Mouse (Mus musculus) cerebellum, postnatal 10 days (tissue): ENCODE measurements around the gene Zbtb22.

ENCODE experiments used
- DNase-seq, 2 experiments: peaks; one replicate each; pipeline ENCODE4 v3.0.0; 2021; ENCODE audit warnings: mixed read lengths in 2 of 2

Gene Zbtb22

GRCm38 (mm10) chr17:33924577-33925283 is 9.0 kb downstream of the Zbtb22 start:
- peak; percentile 66 to 82 for DNase-seq

DNA sequence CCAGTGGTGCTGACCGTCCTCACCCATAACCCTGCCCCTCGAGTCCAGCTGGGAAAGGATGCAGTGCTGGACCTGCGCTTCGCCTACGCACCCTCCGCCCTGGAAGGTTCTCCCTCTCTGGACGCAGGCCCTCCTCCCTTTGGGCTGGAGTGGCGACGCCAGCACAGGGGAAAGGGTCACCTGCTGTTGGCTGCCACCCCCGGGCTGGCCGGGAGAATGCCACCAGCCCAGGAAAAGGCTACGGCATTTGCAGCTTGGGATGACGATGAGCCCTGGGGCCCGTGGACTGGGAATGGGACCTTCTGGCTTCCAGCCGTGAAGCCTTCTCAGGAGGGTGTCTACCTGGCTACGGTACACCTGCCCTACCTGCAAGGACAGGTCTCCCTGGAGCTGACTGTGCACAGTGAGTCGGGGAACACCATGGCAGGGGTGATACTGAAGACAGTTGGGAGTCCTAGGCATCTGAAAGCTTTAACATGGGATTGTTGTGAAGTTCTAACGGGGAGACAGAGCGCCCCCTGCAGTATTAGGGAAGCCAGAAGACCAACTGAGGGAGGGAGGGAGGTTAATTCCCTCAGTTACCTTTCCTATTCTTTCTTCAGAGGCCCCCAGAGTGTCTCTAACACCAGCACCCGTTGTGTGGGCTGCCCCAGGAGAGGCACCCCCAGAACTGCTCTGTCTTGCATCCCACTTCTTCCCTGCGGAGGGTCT is 9.9 kb downstream of the Zbtb22 start:
- DNase-seq: no peak

GRCm38 (mm10) chr17:33926207-33926932 is 10.7 kb downstream of the Zbtb22 start:
- peak; percentile 39 to 44 for DNase-seq

DNA sequence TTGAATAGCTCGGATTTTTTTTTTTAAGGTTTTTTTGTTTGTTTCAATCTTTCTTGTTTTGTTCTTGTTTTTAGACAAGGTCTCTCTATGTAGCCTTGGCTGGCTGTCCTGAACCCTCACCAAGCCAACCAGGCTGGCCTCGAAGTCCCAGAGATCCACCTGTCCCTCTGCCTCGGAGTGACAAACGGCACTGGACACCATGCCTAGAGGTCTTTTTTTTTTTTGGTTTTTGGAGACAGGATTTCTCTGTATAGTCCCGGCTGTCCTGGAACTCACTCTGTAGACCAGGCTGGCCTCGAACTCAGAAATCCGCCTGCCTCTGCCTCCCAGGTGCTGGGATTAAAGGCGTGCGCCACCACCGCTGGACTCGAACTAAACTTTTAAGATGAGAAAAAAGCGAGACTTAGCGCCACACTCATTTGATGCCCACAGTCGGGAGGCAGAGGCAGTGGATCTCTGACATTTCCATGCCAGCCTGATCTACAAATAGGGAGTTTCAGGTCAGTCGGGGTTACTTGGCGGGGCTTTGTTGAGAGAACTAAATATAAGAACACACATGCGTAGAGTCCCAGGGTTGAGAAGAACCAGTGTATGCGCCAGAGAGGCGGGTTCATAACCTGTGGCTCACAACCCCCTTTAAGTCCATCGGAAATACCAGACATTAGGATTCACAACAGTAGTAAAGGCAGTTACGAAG is 12.7 kb downstream of the Zbtb22 start:
- no peak for DNase-seq

DNA sequence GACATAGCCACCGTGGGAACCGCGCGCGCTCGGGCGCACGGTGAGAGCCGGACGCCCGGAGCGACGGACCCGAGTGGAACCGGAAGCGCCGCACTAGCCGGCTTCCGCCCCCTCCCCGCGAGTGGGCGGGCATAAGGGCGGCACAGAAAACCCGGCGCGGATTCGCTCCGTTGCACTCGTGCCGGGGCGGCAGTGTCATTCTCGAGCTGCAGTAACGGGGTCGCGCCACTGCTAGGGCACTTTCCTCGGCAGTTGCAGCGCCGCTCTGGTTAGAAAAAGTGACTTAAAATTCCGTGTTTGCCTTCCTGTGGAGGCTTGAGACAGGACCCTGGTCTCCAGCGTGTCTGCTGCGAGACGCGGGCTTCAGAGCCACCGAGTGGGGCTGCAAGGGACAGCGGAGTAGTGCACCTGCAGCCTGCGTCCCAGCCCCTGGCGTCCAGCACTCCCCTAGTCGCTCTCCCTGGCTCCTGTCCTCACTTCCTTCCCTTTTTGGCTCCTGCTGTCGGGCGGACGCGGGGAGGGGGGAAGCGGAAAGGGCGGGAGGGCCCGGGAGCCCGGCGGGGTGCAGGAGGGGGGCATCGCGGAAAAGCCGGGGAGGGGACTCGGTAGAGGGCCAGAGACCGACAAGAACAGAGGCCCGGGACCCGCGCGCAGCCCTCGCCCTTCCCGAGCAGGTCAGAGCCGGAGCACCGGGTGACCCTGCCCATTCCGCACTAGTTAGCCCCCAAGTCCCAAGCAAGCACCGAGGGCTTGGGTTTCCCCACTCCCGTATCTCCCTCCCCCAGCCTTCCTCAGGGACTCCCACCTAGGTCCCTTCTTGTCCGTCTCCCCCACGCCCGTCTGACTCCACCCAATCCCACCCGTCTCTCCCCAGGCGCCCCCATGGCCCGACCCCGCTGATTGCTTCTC is 13.9 kb downstream of the Zbtb22 start, which contains the start of gene Rgl2:
Gene Rgl2 (plus strand): TSS at position 173 of the 909 bp plus-strand sequence.
- DNase-seq: peak; percentile 98 to 99

DNA sequence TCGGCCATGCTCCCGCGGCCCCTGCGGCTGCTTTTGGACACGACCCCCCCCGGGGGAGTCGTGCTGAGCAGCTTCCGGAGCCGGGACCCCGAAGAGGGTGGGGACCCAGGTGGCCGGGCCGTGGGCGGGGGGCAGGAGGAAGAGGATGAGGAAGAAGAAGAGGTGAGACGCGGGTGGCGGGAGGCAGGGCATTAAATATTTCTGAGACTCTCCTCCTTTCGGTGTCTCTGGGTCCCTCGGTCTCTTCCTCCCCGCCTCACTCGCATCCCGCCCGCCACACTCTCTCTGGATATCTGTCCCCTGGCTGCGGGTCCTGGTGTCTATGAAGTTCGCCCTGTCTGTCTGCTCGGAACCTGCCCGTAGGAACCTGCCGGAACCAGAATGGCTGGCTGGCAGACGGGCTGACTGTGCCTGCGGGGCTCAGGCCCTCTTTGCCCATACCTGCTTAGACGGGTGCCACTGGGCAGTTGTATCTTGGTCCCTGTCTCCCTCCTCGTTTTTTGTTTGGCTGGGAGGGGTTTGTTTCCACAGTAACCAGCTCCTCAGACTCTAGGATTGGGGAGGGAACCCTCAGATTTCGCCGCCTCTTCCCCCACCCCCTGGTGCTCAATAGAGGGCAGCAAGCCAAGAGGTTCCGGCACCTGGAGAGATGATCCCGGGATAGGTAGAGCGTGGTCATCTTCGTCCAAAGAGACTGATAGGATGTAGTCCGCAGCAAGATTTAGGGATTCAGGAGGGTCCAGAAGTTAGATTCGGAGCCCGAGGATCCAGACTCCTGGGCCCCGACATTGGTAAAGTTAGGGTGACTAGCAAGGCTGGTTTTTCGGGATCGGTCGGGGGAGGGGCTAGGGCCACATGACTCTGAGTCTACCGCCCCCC is 14.8 kb downstream of the Zbtb22 start:
- peak; percentile 68 for DNase-seq

- DNase-seq: no peak
Measured at GRCm38 (mm10) chr17:33931159-33931866, 15.6 kb downstream of the Zbtb22 start.

- DNase-seq: peak in 1 of 2 experiments; percentile 10
Measured at GRCm38 (mm10) chr17:33931947-33932346, 16.2 kb downstream of the Zbtb22 start.

DNA sequence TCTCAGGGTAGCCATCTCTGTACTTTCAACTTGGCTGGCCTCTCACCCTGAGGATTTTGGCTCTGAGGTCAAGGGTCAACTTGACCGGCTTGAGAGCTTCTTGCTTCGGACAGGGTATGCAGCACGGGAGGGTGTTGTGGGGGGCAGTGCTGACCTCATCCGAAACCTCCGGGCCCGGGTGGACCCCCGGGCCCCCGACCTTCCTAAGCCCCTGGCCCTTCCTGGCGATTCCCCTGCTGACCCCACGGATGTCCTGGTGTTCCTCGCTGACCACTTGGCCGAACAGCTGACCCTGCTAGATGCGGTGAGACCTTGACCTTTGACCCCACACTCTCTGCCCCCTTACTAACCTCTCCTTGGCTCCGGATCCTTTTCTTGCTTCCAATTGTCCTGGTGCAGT is 16.7 kb downstream of the Zbtb22 start:
- DNase-seq: no peak

GRCm38 (mm10) chr17:33932970-33933369 is 17.3 kb downstream of the Zbtb22 start:
- DNase-seq: no peak

DNA sequence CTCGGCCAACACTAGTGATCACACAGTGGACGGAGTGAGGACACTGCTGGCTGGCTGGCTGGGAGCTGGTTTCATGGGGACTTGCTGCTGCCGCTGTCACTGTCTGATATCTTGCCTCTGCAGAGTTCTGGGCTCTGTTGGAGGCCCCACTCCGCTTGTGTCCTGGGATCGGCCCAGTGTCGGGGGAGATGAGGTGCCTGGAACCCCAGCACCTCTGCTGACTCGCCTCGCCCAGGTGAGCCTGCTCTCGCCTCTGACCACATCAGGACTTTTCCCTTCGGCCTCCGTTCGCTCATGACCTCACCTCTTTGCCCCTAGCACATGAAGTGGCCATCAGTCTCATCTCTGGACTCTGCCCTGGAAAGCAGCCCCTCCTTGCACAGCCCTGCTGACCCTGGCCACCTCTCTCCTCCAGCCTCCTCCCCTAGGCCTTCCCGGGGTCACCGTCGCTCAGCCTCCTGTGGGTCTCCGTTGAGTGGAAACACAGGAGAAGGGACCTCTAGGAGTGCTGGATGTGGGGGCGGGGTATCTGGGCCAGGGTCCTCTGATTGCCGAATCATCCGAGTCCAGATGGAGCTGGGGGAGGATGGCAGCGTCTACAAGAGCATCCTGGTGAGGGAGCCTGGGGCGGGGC is 19.8 kb downstream of the Zbtb22 start:
- no peak for DNase-seq

DNA sequence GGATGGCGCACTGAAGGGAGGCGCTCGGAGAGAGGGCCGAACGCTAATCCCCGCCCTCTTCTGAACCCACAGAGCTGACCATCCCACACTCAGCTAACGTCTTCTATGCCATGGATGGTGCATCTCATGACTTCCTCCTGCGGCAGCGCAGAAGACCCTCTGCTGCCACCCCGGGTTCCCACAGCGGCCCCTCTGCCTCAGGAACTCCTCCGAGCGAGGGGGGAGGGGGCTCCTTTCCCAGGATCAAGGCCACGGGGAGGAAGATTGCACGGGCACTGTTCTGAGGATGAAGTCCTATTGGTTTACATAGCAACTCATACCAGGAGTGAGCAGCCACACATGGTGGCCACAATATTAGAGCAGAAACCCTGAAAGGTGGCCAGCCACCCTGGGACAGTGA is 21.3 kb downstream of the Zbtb22 start:
- DNase-seq: peak in 1 of 2 experiments; percentile 19

- no peak for DNase-seq
Measured at GRCm38 (mm10) chr17:33938783-33939182, 23.1 kb downstream of the Zbtb22 start.

DNA sequence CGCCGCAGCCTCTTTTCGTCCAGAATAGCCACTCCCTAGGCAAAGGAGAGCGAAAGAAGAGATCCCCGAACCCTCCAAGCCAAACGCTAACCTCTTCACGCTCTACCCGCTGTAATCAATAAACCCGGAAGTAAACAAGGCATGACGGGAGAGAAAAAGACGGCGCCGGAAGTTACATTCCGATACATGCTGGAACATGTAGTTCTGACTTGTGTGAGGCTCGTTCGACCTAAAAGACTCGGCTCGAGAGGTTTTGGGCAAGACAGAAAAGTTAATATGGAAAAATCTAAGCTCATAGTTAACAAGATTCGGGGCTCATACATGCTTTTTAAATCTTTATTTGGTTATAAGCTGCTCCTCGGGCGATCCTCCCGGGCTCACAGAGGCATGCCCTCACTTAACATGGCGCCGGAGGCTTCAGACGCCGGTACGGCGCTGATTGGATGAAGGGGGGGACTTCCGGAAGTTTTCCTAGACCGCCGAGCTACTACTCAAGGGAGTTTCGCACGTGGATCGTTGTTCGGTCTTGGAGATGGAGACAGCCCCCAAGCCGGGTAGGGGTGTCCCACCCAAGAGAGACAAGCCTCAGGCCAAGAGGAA is 24.6 kb downstream of the Zbtb22 start, which contains the start of the genes Pfdn6 and Wdr46:
Gene Pfdn6 (minus strand): TSS at position 138 of the 600 bp plus-strand sequence.
Gene Wdr46 (plus strand): TSS at position 455 of the 600 bp plus-strand sequence.
- peak; percentile 91 to 93 for DNase-seq

GRCm38 (mm10) chr17:33940981-33941380 is 25.3 kb downstream of the Zbtb22 start:
- peak in 1 of 2 experiments; percentile 43 for DNase-seq

DNA sequence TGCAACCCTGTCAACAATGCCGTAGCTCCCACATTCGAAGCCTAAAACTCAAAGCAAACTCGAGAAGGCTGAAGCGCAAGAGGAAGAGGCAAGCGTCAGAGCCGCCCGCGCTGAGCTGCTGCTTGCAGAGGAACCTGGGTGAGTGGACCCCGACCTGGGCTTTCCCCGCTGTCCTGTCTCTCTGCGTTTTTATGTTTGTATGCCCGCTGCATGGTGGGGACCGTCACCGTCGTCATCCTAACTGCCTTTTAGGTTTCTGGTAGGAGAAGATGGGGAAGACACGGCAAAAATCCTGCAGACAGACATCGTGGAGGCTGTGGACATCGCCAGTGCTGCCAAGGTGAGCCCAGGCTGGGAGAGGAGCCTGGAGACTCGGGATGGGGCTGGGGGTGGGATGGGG is 25.7 kb downstream of the Zbtb22 start:
- DNase-seq: no peak

GRCm38 (mm10) chr17:33943454-33943853 is 27.8 kb downstream of the Zbtb22 start:
- DNase-seq: no peak

- DNase-seq: no peak
Measured at GRCm38 (mm10) chr17:33947430-33948089, 31.9 kb downstream of the Zbtb22 start.
